8 mouse cellular contexts compared by ENCODE assay signal in genomic region chr8:47533344-47534125, GRCm38 (mm10). TPM values are rescaled to one million over a fixed set of nuclear protein-coding genes. Genes with fewer than 3 reads are reported as not detected.
DNase-seq lines count a peak whose midpoint lies in the region; ATAC-seq lines count a peak whose summit lies in the region.

TSS of gene Trappc11 (minus strand) at chr8:47533470.
TSS of gene Rwdd4a (plus strand) at chr8:47533664.

- peak; percentile 99 for DNase-seq in WW6 (ENCODE audit: low read depth, low spot score)
- DNase-seq in cerebellum, postnatal 4 days (ENCODE audit: low spot score in 2 of 2) = peak; percentile 83 to 94
- peak; percentile 98 for DNase-seq in gastrocnemius, adult 18-20 months (ENCODE audit: low spot score)
- DNase-seq in left cerebral cortex, adult 18-20 months (ENCODE audit: low spot score in 2 of 2) = peak; percentile 95 to 96
- peak; percentile 98 for DNase-seq in right cerebral cortex, adult 18-20 months
- peak; percentile 79 for DNase-seq in urinary bladder, postnatal 10 days (ENCODE audit: low spot score)

- peak within 1 kb of the TSS; percentile 91 for H3K4me3 ChIP-seq in hindbrain, embryonic 16.5 days (ENCODE audit: low read length)
- peak within 1 kb of the TSS; percentile 79 for H3K4me3 ChIP-seq in macrophage (ENCODE audit: inconsistent target)

- H3K4me2 ChIP-seq in hindbrain, embryonic 16.5 days (ENCODE audit: low read length) = peak within 1 kb of the TSS; percentile 81

- H3K27ac ChIP-seq in hindbrain, embryonic 16.5 days (ENCODE audit: low read depth, low read length) = peak within 1 kb of the TSS; percentile 90
- H3K27ac ChIP-seq in macrophage = peak within 1 kb of the TSS; percentile 27

- H3K36me3 ChIP-seq in hindbrain, embryonic 16.5 days (ENCODE audit: control insufficient read depth, insufficient read depth, low read length) = peaks cover 9% of the 10 kb centered on the region; the same call in 1 of the 2 replicates
- H3K36me3 ChIP-seq in macrophage (ENCODE audit: inconsistent target) = peaks cover 15% of the 10 kb centered on the region

- H3K4me1 ChIP-seq in hindbrain, embryonic 16.5 days (ENCODE audit: control insufficient read depth, insufficient read depth, low read depth, low read length) = peaks cover 30% of the 10 kb centered on the region

- peaks cover 61% of the 10 kb centered on the region for H3K79me2 ChIP-seq in macrophage (ENCODE audit: inconsistent target)

- no peaks in the 10 kb centered on the region for H3K9me3 ChIP-seq in hindbrain, embryonic 16.5 days (ENCODE audit: control insufficient read depth, low read length)

- WGBS in hindbrain, embryonic 16.5 days = 0% methylated on average over 63 of the region's 65 CpGs
- WGBS in macrophage (ENCODE audit: missing documents) = under 1% methylated on average over 65 of the region's 65 CpGs

- ATAC-seq in hindbrain, embryonic 16.5 days = peak; percentile 100

- peak within 1 kb of the TSS; percentile 93 for H3K9ac ChIP-seq in hindbrain, embryonic 16.5 days (ENCODE audit: low read depth, low read length)

- H3K27me3 ChIP-seq in hindbrain, embryonic 16.5 days (replicated peaks; ENCODE audit: control insufficient read depth, insufficient read depth, low read length) = no peaks in the 10 kb centered on the region

RNA-seq across cellular contexts. Expression of gene Trappc11, which starts in this region (rescaled TPM):
- total RNA-seq in gastrocnemius, adult 18-20 months (2021) = 10 to 100 TPM; 19.2 to 20.3 TPM
- 39.7 and 42.5 TPM in 2 replicates for polyA plus RNA-seq in hindbrain, embryonic 16.5 days (2015; fragmentation: Nextera tagmentation; extraction: Ambion mirVana)
- 10 to 100 TPM; 53.0 to 56.1 TPM for total RNA-seq in left cerebral cortex, adult 18-20 months (2021)
- total RNA-seq in macrophage (2018; cell fraction: chromatin; rRNA removed) = 100 to 1,000 TPM in 1 of 26 experiments, 10 to 100 TPM in 25; 27.2 to 108 (median 71.4) TPM
- 10 to 100 TPM; 14.9 to 33.4 (median 23.7) TPM for total RNA-seq in macrophage (2018; cell fraction: cytosol; rRNA removed)
- total RNA-seq in macrophage (2018; cell fraction: nucleus; rRNA removed) = 10 to 100 TPM; 20.4 to 65.5 (median 37.6) TPM
- polyA plus RNA-seq in macrophage (2018) = 23.9 to 26.5 TPM (median 26.2 TPM) in 3 replicates

RNA-seq across cellular contexts. Expression of gene Rwdd4a, which starts in this region (rescaled TPM):
- 10 to 100 TPM; 29.1 to 35.0 TPM for total RNA-seq in gastrocnemius, adult 18-20 months (2021)
- 25.9 and 31.6 TPM in 2 replicates for polyA plus RNA-seq in hindbrain, embryonic 16.5 days (2015; fragmentation: Nextera tagmentation; extraction: Ambion mirVana)
- 10 to 100 TPM; 33.3 to 37.7 TPM for total RNA-seq in left cerebral cortex, adult 18-20 months (2021)
- 10 to 100 TPM in 10 of 26 experiments, 1 to 10 TPM in 16; 1.2 to 13.7 (median 8.8) TPM for total RNA-seq in macrophage (2018; cell fraction: chromatin; rRNA removed)
- 10 to 100 TPM; 14.2 to 21.1 (median 17.1) TPM for total RNA-seq in macrophage (2018; cell fraction: cytosol; rRNA removed)
- 10 to 100 TPM in 12 of 26 experiments, 1 to 10 TPM in 14; 5.1 to 18.9 (median 9.6) TPM for total RNA-seq in macrophage (2018; cell fraction: nucleus; rRNA removed)
- 12.4 to 26.6 TPM (median 18.4 TPM) in 3 replicates for polyA plus RNA-seq in macrophage (2018)

Comparison
In these comparisons a context has a peak if more than half of its experiments do, and no peak if none do; other contexts are left out.
1. Peak in every context shown above with its lines: DNase-seq, ATAC-seq, H3K4me3 ChIP-seq and H3K27ac ChIP-seq.